Mouse (Mus musculus) limb, embryonic 13.5 days (tissue): Measurements from ENCODE around the gene Amz1. TPM values are rescaled to one million over a fixed set of nuclear protein-coding genes. Genes with fewer than 3 reads are reported as not detected.

Experiments
- ATAC-seq: fragments of 200-750 bp; cut with Nextera tagmentation; 2 replicates; pipeline ENCODE4 v1.8.0; 2017; ENCODE audit warnings: low read depth, moderate number of reproducible peaks, moderate TSS enrichment; ENCODE audit not compliant: low FRiP score
- H3K27ac ChIP-seq: fragments of 300-500 bp; sonication (generic); 2 replicates; pipeline ENCODE4 v1.5.1; 2015; ENCODE audit warnings: inconsistent platforms, mild to moderate bottlenecking, moderate library complexity
- H3K27me3 ChIP-seq: fragments of 300-500 bp; sonication (generic); 2 replicates; pipeline ENCODE4 v1.6.1; 2015; ENCODE audit warnings: mild to moderate bottlenecking, inconsistent platforms
- H3K36me3 ChIP-seq: fragments of 300-500 bp; sonication (generic); 2 replicates; pipeline ENCODE4 v1.6.1; 2015; ENCODE audit warnings: inconsistent platforms, mild to moderate bottlenecking, moderate library complexity
- H3K4me1 ChIP-seq: fragments of 300-500 bp; sonication (generic); 2 replicates; pipeline ENCODE4 v1.6.1; 2015; ENCODE audit warnings: inconsistent platforms
- H3K4me2 ChIP-seq: fragments of 300-500 bp; sonication (generic); replicated peaks from 2 replicates; pipeline ENCODE4 v1.6.1; 2015; ENCODE audit warnings: inconsistent platforms, mild to moderate bottlenecking, moderate library complexity
- H3K4me3 ChIP-seq: fragments of 300-500 bp; sonication (generic); 2 replicates; pipeline ENCODE4 v1.5.1; 2015; ENCODE audit warnings: moderate library complexity, mild to moderate bottlenecking, inconsistent platforms
- H3K9ac ChIP-seq: fragments of 300-500 bp; sonication (generic); 2 replicates; pipeline ENCODE4 v1.6.1; 2015; ENCODE audit warnings: mild to moderate bottlenecking, inconsistent platforms
- H3K9me3 ChIP-seq: fragments of 300-500 bp; sonication (generic); 2 replicates; pipeline ENCODE4 v1.6.1; 2016; ENCODE audit warnings: inconsistent platforms
- WGBS: fragments of 180-500 bp; shearing (Covaris S2); methylation state at CpG from one replicate; pipeline ENCODE4 v1.1.7; 2015; 5-methylcytosine and 5-hydroxymethylcytosine counted together
- polyA plus RNA-seq: library from polyadenylated mRNA; unstranded; fragments of >200 nt; fragmentation: Nextera tagmentation; extraction: Ambion mirVana; gene quantifications from 2 replicates; pipeline ENCODE4 v1.2.1, GENCODE M21; 2015

The Amz1 gene
- polyA plus RNA-seq, 1 experiment from 2014 or later = 0.95 TPM

- Histone ChIP-seq H3K4me3 (no peak overlapping the region), H3K36me3 (no peaks in the 10 kb centered on the region), H3K27me3 (no peaks in the 10 kb centered on the region), H3K4me1 (no peaks in the 10 kb centered on the region), H3K9me3 (no peaks in the 10 kb centered on the region), H3K4me2 (no peak overlapping the region), H3K27ac (no peak overlapping the region), H3K9ac (no peak overlapping the region)
- no peak for ATAC-seq
- 78% methylated on average over 17 of the region's 17 CpGs for WGBS
Observed at GRCm38 (mm10) chr5:140726946-140727740, 3.2 kb downstream of the Amz1 start.

- no peaks in the 10 kb centered on the region for H3K36me3 ChIP-seq
- peaks cover 24% of the 10 kb centered on the region for H3K27me3 ChIP-seq
- peaks cover under 1% of the 10 kb centered on the region; the same call in 1 of the 2 replicates for H3K9me3 ChIP-seq
- H3K9ac ChIP-seq = no peak overlapping the region
- no peak overlapping the region for H3K27ac ChIP-seq
- H3K4me2 ChIP-seq = no peak overlapping the region
- H3K4me1 ChIP-seq = peaks cover 9% of the 10 kb centered on the region
- no peak for ATAC-seq
- no peak overlapping the region for H3K4me3 ChIP-seq
- WGBS = 88% methylated on average over 11 of the region's 11 CpGs
Observed at GRCm38 (mm10) chr5:140731040-140731797, 7.3 kb downstream of the Amz1 start.

GRCm38 (mm10) chr5:140732195-140732594, 8.3 kb downstream of the Amz1 start:
- Histone ChIP-seq H3K27ac (no peak overlapping the region), H3K9ac (no peak overlapping the region), H3K9me3 (peaks cover 5% of the 10 kb centered on the region; the same call in 1 of the 2 replicates), H3K4me2 (no peak overlapping the region), H3K4me1 (peaks cover 9% of the 10 kb centered on the region), H3K27me3 (peaks cover 34% of the 10 kb centered on the region), H3K36me3 (no peaks in the 10 kb centered on the region), H3K4me3 (no peak overlapping the region)
- no peak for ATAC-seq
- WGBS = 65% methylated on average over 4 of the region's 4 CpGs

GRCm38 (mm10) chr5:140733336-140733735, 9.4 kb downstream of the Amz1 start:
- WGBS = 75% methylated on average over 3 of the region's 3 CpGs
- no peak overlapping the region for H3K4me2 ChIP-seq
- no peak for ATAC-seq
- no peak overlapping the region for H3K9ac ChIP-seq
- H3K27me3 ChIP-seq = peaks cover 42% of the 10 kb centered on the region
- no peak overlapping the region for H3K4me3 ChIP-seq
- H3K4me1 ChIP-seq = peaks cover 9% of the 10 kb centered on the region
- H3K27ac ChIP-seq = no peak overlapping the region
- peaks cover 5% of the 10 kb centered on the region; the same call in 1 of the 2 replicates for H3K9me3 ChIP-seq
- no peaks in the 10 kb centered on the region for H3K36me3 ChIP-seq

DNA sequence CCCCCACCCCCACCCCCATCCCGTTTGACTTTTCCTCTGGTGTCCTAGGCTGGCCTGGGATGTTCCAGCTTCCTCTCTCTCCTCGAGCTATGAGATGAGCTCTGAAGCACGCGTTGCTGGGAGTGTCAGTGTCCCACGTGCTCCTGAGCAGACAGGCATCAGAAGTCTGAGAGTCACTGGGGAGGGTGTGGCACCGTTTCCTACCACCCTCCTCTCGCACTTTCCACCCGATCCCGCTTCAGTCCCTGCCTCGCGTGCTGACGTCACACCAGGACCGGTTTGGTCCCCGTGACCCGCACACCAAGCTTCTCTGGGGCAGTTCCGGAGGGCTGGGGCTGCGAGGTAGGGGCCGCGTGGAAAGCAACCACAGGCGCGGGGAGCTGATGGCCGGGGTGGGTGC, 11.4 kb downstream of the Amz1 start:
- Histone ChIP-seq H3K4me1 (peaks cover 9% of the 10 kb centered on the region), H3K4me2 (peak overlapping the region; percentile 70), H3K27me3 (peaks cover 42% of the 10 kb centered on the region), H3K9ac (peak overlapping the region; percentile 60), H3K4me3 (peak overlapping the region; percentile 39), H3K27ac (no peak overlapping the region), H3K36me3 (no peaks in the 10 kb centered on the region), H3K9me3 (peaks cover 5% of the 10 kb centered on the region; the same call in 1 of the 2 replicates)
- ATAC-seq = no peak
- 2% methylated on average over 22 of the region's 22 CpGs for WGBS

DNA sequence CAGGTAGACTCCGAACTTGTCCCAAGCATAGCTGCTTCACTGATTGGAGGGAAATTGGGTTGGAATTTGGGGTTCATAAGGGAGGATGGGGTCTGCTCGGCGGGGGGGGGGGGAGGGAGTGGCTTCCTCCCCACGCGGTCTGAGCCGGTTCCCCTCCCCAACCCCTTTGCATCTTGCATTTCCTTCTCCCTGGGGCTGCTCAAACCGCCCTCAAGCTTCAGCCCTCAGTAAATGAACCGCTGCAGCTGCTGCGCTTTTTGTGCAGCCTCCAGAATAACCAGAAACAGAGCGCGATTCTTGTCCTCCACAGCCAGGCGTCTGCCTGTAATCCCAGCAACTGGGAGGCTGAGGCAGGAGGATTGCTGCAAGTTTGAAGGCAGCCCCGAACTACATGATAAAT, 12.2 kb downstream of the Amz1 start:
- WGBS = 19% methylated on average over 10 of the region's 13 CpGs
- H3K4me2 ChIP-seq = peak overlapping the region; percentile 70
- peaks cover 42% of the 10 kb centered on the region for H3K27me3 ChIP-seq
- peaks cover 12% of the 10 kb centered on the region for H3K4me1 ChIP-seq
- H3K36me3 ChIP-seq = no peaks in the 10 kb centered on the region
- peaks cover 5% of the 10 kb centered on the region; the same call in 1 of the 2 replicates for H3K9me3 ChIP-seq
- H3K27ac ChIP-seq = no peak overlapping the region
- no peak for ATAC-seq
- H3K4me3 ChIP-seq = peak overlapping the region; percentile 39
- H3K9ac ChIP-seq = no peak overlapping the region

- Histone ChIP-seq H3K27ac (no peak overlapping the region), H3K36me3 (no peaks in the 10 kb centered on the region), H3K4me3 (no peak overlapping the region), H3K9me3 (peaks cover 5% of the 10 kb centered on the region; the same call in 1 of the 2 replicates), H3K4me2 (no peak overlapping the region), H3K4me1 (peaks cover 13% of the 10 kb centered on the region), H3K27me3 (peaks cover 30% of the 10 kb centered on the region), H3K9ac (no peak overlapping the region)
- ATAC-seq = no peak
- WGBS = 81% methylated on average over 12 of the region's 12 CpGs
Observed at GRCm38 (mm10) chr5:140739813-140740212, 15.9 kb downstream of the Amz1 start.

DNA sequence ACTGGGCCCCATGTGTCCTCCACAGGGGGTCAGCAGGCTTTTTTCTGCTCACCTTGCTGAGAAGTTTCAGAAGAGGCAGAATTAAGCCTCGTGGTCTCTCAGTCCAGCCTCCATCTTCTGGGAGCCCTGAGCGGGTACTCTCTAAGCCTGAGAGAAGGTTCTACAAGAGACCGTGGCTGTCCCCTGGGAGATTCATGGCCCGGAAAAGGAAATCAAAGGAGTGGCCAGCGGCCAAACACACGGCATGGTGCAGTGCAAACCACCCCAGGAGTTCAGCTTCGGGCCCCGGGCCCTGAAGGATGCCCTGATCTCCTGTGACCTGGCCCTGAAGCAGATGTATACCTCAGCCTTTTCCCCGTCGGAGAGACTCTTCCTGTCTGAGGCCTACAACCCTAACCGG, 17.1 kb downstream of the Amz1 start:
- no peak overlapping the region for H3K4me3 ChIP-seq
- H3K9me3 ChIP-seq = peaks cover 5% of the 10 kb centered on the region; the same call in 1 of the 2 replicates
- no peaks in the 10 kb centered on the region for H3K36me3 ChIP-seq
- WGBS = 74% methylated on average over 11 of the region's 11 CpGs
- peaks cover 19% of the 10 kb centered on the region for H3K27me3 ChIP-seq
- no peak for ATAC-seq
- no peak overlapping the region for H3K4me2 ChIP-seq
- H3K4me1 ChIP-seq = 0 out of 2 replicates have a peak, but pooled peaks cover 4% of the 10 kb centered on the region
- H3K27ac ChIP-seq = no peak overlapping the region
- H3K9ac ChIP-seq = no peak overlapping the region

DNA sequence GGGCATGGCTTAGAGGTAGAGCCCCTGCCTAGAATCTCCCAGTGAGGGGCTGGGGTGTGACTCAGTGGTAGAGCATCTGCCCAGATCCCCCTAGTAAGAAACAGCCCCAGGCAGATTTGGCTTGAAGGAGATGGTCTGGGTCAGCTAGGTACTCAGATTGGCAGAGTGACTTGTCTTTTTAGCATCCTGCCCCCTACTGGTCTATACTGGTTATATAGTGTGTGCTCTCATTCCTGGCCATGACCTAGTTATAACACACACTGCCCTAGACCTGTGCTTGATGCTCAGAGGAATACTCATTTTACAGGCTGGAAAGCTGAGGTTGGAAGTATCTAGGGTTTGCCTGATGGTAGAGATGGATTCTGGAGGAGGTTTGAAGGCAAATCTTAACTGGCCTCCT, 17.9 kb downstream of the Amz1 start:
- Histone ChIP-seq H3K27ac (no peak overlapping the region), H3K4me2 (no peak overlapping the region), H3K4me3 (no peak overlapping the region), H3K9me3 (no peaks in the 10 kb centered on the region), H3K36me3 (no peaks in the 10 kb centered on the region), H3K27me3 (peaks cover 11% of the 10 kb centered on the region), H3K9ac (no peak overlapping the region), H3K4me1 (0 out of 2 replicates have a peak, but pooled peaks cover 4% of the 10 kb centered on the region)
- no peak for ATAC-seq

- Histone ChIP-seq H3K27ac (no peak overlapping the region), H3K36me3 (no peaks in the 10 kb centered on the region), H3K4me2 (no peak overlapping the region), H3K9me3 (no peaks in the 10 kb centered on the region), H3K4me3 (no peak overlapping the region), H3K9ac (no peak overlapping the region), H3K27me3 (no peaks in the 10 kb centered on the region; the same call in 1 of the 2 replicates), H3K4me1 (peaks cover 7% of the 10 kb centered on the region; the same call in 1 of the 2 replicates)
- no peak for ATAC-seq
- WGBS = 39% methylated on average over 12 of the region's 12 CpGs
Observed at GRCm38 (mm10) chr5:140743706-140744131, 19.8 kb downstream of the Amz1 start.

- H3K27ac ChIP-seq = no peak overlapping the region
- peaks cover 11% of the 10 kb centered on the region for H3K4me1 ChIP-seq
- H3K36me3 ChIP-seq = no peaks in the 10 kb centered on the region
- no peak overlapping the region for H3K4me3 ChIP-seq
- no peak overlapping the region for H3K9ac ChIP-seq
- ATAC-seq = no peak
- no peaks in the 10 kb centered on the region; the same call in 1 of the 2 replicates for H3K27me3 ChIP-seq
- WGBS = 81% methylated on average over 10 of the region's 10 CpGs
- no peak overlapping the region for H3K4me2 ChIP-seq
- peaks cover 6% of the 10 kb centered on the region; the same call in 1 of the 2 replicates for H3K9me3 ChIP-seq
Observed at GRCm38 (mm10) chr5:140748425-140748824, 24.5 kb downstream of the Amz1 start.
